Mouse (Mus musculus) brain, embryonic 14.5 days (tissue): ENCODE measurements around the gene C77080. TPM values are rescaled to one million over a fixed set of nuclear protein-coding genes. Genes with fewer than 3 reads are reported as not detected.

ENCODE experiments used
- DNase-seq: peaks from one replicate; pipeline ENCODE4 v3.0.0-alpha.2; 2011; ENCODE audit warnings: low read depth
- CTCF ChIP-seq: fragments of 200-500 bp; IDR thresholded peaks from 2 replicates; pipeline ENCODE4 v1.5.1; 2012; ENCODE audit warnings: inconsistent platforms, mild to moderate bottlenecking, moderate library complexity, borderline replicate concordance; ENCODE audit not compliant: insufficient read depth, insufficient read length; ENCODE audit errors: extremely low read depth
- POLR2A ChIP-seq: fragments of 200-500 bp; IDR thresholded peaks from 2 replicates; pipeline ENCODE4 v1.6.1; 2012; ENCODE audit warnings: mild to moderate bottlenecking, inconsistent platforms, borderline replicate concordance; ENCODE audit not compliant: poor library complexity, insufficient read depth, insufficient read length, severe bottlenecking; ENCODE audit errors: extremely low read depth
- polyA plus RNA-seq: library from polyadenylated mRNA; depleted of rRNA; stranded (reverse); fragments of >200 nt; gene quantifications from 2 replicates; pipeline ENCODE4 v1.2.3, GENCODE M21; 2012

Gene C77080
- polyA plus RNA-seq, 1 experiment: 15.9 TPM

DNA sequence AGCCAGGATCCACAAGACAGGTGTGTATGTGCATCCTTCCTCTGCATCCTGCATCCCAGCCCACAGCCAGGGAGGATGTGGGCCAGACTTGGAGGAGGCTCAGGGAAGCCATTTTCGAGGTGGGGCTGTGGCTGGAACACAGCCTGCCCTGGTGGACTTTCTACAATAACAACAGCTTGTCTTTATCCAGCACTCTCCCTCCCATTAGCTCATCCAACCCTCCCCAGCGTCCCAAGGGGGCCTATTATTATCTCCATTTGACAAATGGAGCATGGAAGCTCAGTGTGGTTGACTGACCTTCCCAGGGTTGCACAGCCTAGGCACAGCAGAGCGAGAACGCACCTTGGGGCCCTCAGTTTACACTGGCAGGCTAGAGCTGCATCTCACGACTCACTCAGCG lies 526 bp downstream of the C77080 start:
- TF ChIP-seq CTCF: no peak
- TF ChIP-seq POLR2A: no peak
- peak; percentile 29 for DNase-seq

DNA sequence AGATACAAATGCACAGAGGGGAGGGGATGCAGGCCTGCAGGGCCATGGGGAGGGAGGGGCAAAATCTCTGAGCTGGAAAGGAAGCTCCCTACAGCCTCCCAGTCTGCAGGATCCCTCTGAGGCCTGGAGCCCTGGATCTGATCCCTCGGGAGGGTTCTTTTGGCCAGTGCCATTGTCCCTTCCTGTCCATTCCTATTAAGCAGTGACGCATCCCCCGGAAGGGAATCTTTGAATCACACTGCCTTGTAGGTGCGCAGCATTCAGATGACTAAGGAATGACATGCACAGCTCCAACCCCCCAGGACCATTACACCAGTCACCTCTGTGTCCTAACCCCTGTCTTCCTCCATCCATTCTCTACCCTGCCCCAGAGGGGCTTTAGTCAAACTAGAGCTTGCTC lies 2.1 kb downstream of the C77080 start:
- no peak for TF ChIP-seq POLR2A
- TF ChIP-seq CTCF: no peak
- no peak for DNase-seq

DNA sequence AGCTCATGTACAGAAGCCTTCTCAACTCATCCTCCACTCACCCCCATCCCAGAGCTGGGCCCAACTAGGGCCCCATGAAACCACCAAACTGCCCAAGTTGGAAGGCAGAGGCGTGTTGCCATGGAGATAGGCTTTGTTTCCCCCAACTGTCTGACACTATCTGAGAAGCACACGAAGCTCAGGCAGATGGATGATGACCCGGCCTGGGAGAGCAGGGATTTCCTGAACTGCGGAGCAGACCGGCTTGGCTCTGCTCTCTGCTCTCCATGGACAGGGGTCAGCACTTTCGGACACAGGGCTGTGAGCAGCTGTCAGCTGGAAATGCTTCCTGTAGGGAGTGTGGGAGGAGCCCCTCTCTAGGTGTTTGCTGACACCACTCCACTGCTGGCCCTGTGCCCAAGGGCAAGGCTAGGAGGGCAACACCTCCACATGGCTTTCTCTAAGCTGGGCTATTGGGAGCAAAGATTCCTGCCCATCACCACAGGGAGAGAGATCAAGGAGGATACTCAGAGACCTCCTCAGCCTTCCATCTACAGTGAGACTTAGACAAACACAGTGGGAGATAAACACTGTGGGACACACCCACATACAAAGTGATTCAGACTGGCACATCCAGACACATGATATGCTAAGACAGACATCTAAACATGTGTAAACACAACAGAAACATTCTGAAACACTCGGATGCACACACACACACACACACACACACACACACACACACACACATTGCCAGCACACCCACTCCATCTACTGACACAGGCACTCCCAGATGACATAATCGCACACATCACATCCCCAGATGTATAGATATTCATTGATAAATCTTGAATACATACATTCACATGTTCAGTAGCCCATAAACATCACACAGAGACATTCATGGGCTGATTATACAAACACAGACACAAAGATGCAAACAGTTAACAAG lies 4.5 kb downstream of the C77080 start:
- DNase-seq: peak; percentile 34
- no peak for TF ChIP-seq CTCF
- TF ChIP-seq POLR2A: no peak

GRCm38 (mm10) chr4:129254571-129254970 lies 6.6 kb downstream of the C77080 start:
- DNase-seq: no peak
- TF ChIP-seq POLR2A (no peak), CTCF (no peak)

GRCm38 (mm10) chr4:129252492-129252891 lies 8.7 kb downstream of the C77080 start:
- no peak for DNase-seq
- TF ChIP-seq POLR2A: no peak
- TF ChIP-seq CTCF: no peak

GRCm38 (mm10) chr4:129251482-129252125 lies 9.6 kb downstream of the C77080 start:
- peak; percentile 67 for DNase-seq
- TF ChIP-seq POLR2A (no peak), CTCF (no peak)

DNA sequence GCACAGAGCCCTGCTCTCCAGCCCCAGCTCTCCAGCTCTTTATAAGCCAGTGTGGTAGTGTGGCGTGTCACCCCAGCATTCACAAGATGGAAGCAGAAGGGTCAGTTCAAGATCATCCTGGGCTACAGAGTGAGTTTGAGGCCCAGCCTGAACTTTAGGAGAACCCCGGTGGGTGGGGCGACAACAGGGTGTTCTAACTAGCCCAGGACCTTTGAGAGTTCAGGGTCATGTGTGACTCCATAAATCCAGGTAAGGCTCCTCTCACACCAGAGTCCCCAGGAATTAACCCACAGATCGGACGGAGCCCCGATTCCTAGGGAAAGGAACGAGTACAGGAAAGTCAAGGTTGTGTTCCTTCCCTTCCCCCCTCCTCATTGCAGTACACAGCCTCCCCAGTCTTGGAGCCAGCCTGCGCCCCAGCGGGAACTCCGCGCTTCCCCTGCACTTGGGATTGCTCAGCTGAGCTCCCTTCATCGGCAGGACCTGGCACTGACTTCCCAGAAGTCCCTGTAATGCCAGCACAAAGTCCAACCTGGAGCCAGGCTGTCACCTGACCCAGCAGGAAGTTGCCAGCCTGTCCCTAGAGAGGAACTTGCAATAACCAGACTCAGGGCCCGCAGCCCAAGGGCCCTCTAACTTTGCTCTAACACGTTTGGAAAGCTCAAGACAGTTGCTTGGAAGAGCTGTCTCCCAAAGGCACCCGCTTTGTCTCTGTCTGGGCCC lies 10.3 kb downstream of the C77080 start:
- DNase-seq: peak; percentile 34
- no peak for TF ChIP-seq POLR2A
- no peak for TF ChIP-seq CTCF

- no peak for DNase-seq
These were observed 11.9 kb downstream of the C77080 start for GRCm38 (mm10) chr4:129249288-129249687.

DNA sequence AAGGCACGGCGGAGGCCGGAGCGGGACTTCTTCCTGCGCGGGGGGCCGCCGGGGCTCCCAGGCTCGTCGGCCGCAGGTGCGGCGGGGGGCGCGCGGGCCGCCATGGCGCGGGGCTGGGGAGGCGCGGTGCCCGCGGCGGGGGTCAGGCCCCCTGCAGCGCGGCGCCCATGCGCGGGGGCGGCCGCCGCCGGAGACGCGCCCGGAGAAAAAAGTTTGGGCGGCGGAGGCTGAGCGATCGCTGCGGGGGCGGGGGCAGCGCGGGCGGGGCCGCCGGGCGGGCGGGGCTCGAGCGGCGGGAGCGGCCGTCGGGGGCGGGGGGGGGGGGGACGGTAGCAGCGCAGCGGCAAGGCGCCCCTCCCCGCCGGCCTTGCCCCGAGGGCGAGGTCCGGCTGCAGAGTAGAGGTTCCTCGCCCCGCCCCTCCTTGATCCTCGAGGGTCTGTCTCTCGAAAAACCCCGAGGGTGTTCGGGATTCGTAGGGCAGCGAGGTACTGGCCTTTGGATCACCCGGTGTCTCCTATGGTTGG lies 12.9 kb downstream of the C77080 start:
- no peak for TF ChIP-seq CTCF
- TF ChIP-seq POLR2A: no peak
- no peak for DNase-seq

More at GRCm38 (mm10) chr4:129249288-129249687, 11.9 kb downstream of the C77080 start:
- TF ChIP-seq CTCF (no peak), POLR2A (no peak)

- no peak for TF ChIP-seq POLR2A
- DNase-seq: no peak
These were observed 13.6 kb downstream of the C77080 start for GRCm38 (mm10) chr4:129247381-129248242.
